Mouse (Mus musculus) layer of hippocampus, adult 9-11 months (tissue): ENCODE measurements at regions not wholly inside any gene's neighbourhood (a gene's known extent, or its start where the extent isn't known, plus 50 kb on each side); places are given as distances from the start of the nearest gene placed in this dataset.

ENCODE experiments used
- DNase-seq: peaks from one replicate; pipeline ENCODE4 v3.0.0; 2022

DNA sequence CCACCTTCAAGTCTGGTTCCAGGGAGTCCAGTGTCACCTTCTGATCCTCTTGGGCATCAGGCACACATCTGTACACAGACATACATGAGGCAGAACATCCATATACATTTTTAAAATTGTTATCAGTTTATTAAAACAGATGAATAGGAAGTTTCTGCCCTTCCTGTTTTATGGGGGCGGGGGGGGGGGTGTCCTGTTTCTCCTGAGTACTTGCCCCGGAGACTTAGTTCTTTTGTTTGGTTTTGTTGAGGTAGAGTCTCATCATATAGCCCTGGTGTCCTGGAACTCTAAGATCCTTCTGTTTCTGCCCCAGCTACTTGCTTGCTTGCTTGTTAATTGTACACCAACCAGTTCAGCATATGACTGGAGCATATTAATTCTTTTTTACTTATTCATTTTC lies 85.0 kb upstream of the Xpo1 start:
- no peak for DNase-seq

DNA sequence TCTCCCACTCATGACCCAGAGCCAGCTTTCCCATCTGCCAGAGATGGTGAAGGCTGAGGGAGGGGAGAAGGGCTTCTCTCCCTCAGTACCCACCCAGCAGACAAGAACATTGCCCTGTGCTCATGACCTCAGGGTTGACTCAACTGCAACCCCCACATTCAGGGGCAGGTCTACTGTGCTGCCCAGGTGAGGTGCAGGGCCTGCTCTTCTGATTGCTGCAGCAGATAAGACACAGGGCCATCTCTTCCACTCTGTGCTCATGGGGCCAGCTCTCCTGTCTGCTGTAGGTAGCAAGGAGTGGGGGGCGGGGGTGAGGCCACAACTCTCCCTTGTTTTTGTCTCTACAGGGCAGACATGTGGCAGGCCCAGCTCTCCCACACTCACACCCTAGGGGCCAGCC lies 84.1 kb upstream of the Xpo1 start:
- DNase-seq, result no peak

DNA sequence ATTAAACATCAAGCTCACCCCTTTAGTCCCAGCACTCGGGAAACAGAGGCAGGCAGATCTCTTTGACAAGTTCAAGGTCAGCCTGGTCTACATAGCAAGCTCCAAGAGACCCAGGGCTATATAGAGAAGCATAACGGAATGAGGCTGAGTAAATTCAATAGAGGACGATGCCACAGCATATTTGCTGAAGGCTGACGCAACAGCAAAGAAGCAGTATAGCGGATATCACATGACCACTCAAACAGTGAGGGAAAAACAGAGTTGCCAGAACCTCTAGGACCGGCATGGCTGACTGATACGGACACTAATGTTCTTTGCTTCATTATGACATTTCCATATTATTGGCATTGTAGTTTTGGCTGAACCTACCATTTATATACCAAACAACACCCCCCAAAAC lies 74.2 kb upstream of the Xpo1 start:
- DNase-seq, result no peak

DNA sequence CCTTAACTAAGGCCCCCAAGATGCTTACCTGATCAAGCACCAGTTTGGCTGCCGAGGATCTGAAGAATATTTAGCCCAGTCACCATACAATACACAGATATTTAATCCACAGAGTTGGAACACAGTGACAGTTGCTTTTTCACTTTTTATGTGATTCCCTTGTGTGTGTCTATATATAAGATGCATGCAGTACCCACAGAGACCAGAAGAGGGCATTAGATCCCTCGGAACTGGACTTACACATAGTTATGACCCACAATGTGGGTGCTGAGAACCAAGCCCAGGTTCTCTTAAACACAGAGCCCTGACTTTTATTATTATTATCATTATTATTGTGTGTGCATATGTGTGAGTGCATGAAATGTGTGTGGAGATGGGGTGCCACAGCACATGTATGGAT lies 70.6 kb upstream of the Xpo1 start:
- DNase-seq, result no peak

DNA sequence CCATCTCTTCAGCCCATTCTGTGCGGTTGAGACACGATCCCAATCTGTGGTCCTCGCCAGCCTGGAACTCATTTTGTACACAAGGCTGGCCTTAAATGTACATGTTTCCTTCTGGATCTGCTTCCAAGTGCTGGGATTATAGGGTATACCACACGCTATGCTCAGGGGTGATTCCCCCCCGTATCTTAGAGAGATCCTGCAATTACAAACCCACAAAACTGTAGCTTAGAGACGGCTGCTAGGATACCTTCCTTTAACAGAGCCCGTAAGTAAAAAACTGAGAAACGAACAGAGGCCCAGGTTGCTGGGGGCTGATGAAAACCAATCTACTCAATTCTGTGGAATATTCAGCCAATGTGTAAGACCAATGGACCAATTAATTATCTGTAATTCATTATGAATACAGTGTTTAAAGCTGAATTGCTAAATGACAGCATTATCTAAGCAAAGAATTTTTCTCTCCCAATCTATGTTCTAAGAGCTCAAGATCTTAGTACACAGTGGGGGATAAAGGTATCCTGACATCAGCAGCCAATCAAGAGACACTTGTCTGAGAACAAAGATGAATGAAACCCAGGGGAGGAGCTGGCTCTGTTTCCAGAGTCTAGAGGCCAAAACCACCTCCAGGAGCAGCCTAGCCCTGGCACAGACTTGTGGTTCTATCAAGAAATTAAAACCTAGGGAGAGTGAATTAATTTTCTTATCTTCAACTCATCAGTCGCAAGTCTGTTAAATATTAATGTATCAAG lies 54.0 kb upstream of the Xpo1 start:
- no peak for DNase-seq

DNA sequence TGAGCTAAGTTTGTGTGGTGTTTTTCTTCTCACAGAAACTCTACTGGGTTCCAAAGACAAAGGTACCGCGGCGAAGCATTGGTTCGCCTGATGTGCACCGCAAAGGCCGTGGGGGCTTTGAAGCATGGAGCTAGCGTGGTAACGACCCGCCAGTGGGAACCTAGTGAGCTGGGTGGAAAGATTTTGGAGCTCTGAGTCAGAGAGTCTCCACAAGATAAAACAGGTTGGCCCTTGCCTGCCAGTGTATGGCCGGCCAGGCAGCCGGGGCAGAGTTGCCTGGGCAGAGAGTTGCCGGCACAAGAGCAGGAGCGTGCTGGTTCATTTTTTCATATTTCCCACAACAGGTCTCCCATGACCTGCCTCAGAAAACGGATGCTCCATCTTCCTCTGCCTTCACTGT lies 52.3 kb upstream of the Xpo1 start:
- DNase-seq, result no peak

DNA sequence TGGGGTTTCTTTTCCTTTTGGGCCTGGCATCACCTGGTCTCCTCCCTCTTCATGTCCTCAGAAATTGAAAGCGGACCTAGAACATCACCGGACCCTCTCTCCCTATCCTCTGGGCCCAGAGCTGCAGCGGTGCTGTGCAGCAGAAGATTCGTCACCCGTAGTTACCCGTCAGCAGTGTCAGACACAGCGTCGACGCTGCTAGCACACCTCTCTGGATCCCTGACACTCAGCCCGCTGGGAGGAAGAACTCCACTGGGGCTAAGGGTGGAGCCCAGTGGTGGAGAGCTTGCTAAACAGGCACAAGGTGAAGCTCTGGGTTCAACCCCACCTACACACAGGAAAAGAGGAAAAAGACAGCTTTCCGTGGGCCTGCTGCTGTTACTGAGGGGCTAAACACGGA lies 51.8 kb upstream of the Xpo1 start:
- no peak for DNase-seq
